Mouse (Mus musculus): ENCODE data around the gene Card14.

Card14 gene

DNA sequence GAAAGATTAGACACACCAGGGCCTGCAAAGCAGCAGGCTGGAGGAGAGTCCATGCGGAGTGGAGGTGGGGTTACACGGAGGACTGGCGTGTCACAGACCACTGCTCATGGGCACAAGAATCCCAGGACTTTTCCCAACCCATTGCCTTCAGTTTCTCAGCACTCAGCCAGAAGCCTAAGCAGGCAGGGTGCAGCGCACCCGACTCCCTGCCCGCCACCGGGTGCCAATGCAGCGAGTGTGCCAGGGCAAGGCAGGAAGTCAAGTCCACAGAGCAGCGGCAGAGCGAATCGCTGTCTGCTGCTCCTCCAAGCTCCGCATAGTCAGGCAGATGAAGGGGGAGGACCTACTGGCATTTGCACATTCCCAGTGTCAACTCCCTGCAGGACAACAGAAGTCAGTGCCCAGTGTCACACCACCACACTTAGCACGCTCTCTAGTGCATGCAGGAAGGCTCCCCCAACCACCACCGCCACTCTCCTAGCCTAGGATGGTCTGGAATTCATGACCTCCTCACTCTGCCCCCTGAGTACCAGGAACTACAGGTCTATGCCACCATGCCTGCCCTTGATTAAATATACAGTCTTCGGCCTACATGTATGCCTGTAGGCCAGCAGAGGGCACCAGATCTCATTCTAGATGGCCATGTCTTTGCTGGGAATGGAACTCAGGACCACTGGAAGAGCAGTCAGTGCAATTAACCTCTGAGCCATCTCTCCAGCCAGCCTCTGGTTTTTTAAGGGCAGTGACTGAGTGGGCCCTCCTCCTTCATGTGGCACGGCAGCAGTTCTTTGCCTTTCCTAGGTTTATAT is 2.5 kb upstream of the Card14 start:
- DNase-seq: peak; percentile 60

DNA sequence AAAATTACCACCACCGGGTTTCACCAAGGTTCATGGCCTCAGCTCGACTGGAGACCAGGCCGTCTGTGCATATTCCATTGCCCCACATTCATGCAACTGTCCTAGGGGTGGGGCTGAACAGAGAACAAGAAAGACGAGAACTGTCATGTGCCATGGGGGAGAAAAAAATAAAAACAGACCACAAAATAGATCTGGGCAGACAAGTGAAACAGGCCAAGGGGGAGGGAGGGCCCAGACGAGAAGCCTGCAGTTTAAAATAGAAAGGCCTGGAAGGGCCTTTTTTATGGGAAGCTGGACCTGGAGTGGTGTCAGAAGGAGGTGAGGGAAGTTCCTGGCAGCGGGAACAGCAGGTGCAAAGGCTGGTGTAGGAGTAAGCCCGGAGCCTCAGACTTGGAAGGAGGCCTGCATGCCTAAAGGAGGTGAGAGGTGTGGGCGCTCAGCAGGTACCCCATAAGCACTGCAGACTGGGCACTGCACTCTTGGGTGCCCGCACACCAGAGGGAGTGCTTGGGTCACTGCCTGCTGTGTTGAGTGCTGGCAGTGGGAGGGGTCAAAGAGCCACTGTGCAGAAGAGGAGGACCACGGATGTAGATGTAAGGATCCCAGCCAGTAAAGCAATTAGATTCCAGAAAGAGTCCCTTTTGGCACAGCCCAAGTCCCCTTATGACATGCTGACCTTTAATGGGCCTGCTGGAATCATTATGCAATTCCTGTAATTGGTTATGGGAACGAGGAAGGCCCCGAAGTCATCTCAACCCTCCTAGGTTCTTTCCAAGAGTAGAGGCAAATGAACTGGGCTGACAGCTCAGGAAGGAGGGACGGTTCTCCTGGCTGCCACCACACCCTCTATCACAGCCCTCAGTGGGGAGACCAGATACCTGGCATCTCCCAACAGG is 558 bp upstream of the Card14 start:
- no peak for DNase-seq

DNA sequence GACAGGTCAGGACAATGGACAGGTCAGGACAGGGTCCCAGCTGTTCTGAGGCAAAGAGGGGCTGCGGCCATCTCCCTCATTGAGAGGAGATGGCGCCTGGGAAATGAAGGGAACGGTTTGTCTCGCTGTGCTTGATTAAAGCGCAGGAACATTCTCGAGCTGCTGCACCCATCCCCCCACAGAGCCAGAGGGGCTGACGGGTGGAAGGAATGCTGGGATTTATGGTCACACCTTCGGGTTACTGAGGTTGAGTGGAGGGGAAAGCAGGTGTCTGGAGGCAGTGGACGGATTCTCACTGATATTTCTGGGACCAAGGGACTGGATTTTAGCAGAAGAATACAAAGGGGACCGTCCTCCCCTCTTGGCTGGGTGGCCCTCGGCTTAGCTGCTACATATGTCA is 348 bp downstream of the Card14 start:
- no peak for DNase-seq

DNA sequence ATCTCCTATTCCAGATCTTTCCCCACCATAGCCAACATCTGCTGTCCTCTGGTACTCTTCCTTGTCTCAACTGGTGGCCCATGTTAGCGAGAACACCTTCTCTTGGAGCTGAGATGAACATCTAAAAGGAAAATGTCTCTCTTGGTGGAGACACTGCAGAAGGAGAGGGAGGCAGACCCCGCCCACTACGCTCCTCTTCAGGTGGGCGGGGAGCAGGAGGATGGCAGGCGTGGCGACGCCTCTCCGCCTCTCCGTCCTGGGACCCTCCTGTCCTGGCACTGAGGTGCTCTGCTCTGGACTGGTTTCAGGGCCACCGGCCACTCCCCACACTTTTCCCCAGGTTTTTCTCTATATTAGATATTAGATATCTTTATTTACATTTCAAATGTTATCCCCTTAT is 3.1 kb downstream of the Card14 start:
- DNase-seq: no peak

DNA sequence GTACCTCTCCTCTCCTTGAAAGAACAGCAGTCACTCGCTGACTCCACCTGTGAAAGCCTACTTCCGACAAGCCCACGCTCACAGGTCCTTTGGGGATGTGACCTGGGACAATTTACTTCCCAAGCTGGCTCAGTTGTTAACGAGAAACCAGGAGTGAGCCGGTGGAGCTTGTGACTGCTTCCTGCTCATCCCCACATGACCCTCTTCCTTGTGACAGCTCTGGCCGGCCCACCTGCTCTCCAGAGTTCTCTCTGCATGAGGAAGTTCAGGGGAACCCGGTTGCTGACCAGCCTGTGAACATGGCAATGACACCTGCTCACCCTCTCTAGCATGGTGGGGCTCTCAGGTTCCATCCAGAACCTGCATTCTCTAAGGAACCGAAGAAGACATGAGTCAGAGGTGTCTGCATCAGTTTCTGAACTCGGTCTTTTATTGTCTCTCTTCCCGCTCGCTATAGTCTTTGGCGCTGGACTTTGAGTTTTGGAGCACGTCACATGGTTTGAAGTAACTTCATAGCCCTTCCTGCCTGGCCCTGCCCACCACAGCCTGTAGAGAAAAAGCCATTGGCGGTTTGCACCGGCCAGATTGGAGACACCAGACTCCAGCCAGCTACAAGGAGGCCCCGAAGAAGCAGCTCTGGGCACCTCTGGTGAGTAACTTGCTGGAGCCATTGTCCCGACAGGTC is 6.8 kb downstream of the Card14 start:
- DNase-seq: no peak

DNA sequence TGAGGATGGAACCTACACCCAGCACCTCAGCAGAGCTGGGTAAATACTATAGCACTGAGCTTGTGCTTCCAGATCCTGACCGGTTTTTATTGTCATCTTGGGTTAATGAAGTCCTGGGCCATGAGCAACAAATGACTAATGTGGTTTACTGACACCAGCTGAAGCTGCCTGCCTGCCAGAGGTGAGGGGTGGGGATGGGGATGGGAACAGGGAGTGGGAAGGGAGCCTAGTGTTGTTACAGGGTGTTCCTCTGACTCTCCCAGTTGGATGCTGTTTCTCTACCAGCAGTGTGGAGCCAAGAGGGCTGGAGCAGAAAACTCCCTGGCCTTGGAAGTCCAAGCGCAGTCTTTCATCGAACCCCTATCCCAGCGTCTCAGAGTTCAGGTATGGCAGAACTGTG is 9.2 kb downstream of the Card14 start:
- DNase-seq: no peak

DNA sequence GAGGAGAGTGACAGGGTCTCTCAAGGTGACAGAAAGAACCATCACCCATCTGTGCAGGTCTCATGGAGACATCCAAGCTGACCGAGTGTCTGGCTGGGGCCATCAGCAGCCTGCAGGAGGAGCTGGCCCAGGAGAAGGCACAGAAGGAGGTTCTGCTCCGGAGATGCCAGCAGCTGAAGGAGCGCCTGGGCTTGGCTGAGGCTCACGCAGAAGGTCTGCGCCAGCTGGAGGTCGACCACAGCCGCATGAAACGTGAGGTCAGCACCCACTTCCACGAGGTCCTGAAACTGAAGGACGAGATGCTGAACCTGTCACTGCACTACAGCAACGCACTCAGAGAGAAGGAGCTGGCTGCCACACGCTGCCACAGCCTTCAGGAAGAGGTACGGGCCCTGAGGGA is 15.0 kb downstream of the Card14 start:
- no peak for DNase-seq

DNA sequence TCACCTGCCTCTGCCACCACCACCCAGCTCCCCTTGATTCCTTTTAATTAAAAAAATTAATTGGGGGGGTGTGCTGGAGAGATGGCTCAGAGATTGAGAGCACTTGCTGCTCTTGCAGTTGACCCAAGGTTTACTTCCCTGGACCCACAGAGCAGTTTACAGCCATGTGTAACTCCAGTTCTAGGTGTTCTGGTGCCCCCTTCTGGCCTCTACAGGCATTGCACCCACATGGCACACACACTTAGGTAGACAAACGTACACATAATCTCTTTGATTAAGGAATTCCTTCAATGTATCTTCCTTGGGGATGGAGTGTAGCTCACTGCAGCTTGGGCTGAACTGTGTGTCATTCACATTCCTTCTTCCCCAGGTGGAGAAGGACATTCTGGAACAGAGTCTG is 17.5 kb downstream of the Card14 start:
- no peak for DNase-seq

DNA sequence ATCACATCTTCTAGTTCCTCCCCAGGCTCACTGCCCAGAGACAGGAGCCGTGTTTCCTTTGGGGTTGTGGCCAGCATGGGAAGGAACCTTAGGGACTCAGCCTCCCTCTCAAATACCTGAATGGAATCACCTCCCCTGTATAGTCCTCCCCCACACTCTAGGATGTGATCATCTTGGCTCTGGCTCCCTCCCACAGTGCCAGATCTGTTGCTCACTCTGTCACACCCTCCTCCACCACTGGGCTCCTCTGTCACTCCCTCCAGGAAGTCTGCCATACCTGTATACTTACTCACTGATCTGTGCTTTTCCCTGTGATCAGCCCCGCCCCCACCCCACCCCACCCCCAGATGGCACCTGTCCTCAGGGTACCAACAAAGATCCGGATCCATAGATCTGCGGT is 23.0 kb downstream of the Card14 start:
- no peak for DNase-seq

DNA sequence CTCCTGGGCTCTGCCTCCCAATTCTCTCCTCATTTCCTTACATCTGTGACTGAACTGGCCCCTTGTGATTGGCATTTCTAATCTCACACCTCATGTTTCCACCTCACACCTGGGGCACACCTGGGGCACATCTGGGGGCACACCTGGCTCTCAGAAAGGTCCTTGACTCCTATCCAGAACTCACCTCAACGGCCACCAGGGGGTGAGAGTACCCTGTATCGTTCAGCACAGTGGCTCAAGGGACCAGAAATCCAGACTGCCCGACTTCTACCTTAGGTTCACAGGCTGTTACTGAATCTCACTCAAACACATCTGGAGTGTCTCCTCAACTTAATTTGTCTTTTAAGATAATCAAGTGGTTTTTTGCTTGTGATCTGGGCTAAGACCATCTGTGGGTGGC is 24.4 kb downstream of the Card14 start:
- no peak for DNase-seq

DNA sequence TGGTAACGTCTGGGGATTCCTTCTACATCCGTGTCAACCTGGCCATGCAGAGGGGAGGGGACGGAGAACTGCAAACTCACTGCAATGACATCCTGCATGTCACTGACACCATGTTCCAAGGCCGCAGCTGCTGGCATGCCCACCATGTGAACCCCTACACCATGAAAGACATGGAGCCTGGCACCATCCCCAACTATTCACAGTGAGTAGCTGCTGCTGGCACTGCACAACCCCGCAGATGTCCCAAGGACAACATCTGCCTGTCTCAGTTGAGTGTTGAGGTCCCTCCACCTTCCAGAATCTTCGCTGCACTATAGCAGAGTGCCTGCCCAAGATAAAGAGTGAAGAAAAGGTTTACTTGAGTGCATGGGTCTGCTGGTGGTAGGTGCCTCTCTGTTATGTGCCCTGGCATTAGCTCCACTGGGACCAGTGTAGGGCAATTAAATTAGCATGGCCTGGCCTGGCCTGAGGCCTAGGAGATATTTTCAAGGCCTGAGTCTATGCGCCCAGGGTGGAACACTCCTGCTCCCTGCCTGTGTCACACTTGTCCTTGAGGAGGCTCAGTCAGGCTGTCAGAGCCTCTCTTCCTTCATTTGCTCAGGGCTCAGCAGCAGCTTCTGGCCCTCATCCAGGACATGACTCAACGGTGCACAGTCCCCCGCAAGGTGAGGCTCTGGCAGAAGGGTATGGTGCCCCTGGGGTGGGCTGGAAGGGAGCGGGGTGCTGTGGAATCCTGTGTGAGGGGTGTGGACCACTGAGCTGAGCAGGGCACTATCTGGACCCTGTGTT is 30.9 kb downstream of the Card14 start:
- DNase-seq: no peak

DNA sequence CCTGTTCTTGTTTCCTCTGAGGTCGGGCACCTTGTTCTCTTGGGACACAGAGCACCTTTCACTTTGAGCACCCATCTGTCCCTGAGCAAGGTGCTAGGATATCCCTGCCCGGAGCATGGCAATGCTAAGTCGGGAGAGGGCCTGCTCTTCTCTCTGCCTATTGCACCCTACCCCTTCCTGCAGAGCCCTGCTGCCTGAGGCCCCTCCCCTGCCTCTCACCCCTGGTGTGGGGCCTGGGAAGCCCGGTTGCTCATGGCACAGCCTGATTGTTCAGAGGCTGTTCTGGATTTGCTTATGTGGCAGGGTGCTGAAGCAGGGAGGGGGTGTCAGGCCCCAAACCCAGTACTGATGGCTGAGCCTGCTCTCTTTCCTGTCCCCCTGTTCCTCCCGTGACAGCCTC is 31.6 kb downstream of the Card14 start:
- no peak for DNase-seq

DNA sequence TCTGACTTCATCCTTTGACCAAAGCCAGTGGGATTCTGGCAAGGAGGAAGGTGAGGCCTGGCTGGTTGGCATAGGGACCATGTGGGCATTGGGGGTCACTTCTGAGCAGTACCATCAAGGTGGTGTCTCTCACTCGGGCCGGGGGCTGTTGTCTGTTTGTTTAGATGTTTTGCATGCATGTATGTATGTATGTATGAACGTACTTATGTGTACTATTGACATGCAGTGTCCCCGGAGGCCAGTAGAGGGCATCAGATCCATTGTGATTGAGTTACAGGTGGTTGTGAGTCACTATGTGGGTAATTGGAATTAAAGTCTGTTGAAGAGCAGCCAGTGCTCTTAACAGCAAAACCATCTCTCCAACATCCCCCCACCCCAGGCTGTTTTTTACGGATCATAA is 32.1 kb downstream of the Card14 start:
- peak; percentile 84 for DNase-seq

DNA sequence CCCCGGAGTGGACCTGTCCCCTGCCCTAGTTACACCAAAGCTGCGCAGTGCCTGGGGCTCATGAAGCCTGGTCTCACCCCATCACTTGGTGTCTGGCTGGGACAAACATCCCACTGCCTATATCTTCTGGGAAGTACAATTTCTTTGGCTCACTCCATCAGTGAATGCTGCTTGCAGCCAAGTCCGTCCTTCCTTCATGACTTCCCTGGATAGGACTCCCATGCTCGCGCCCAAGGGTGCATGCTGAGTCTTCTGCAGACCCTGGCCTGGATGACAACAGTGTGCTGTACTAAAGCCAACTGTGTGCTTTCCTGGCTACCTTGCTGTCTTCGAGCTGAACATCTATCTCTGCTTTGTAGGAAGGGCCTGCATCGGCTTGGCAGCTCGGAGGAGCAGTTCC is 36.6 kb downstream of the Card14 start:
- DNase-seq: no peak

DNA sequence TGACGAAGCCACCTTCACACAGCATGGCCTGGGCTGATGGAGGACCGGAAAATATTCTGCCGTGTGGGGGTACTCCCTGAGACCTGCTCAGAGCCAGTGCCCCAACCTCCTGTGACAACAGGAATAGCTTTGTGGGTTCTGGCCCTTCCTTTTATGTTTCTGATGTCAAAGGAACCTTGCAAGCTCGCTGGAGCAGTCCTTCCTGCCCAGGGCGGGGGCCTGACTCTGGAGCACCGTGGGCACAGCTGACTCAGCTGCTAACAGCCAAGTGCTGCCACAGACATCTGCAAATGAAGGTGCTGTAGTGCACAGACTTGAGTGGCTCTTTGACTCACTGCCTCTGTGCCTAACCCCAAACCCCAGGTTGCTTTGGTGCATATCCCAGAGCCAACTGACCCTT is 37.3 kb downstream of the Card14 start:
- peak; percentile 36 for DNase-seq

DNA sequence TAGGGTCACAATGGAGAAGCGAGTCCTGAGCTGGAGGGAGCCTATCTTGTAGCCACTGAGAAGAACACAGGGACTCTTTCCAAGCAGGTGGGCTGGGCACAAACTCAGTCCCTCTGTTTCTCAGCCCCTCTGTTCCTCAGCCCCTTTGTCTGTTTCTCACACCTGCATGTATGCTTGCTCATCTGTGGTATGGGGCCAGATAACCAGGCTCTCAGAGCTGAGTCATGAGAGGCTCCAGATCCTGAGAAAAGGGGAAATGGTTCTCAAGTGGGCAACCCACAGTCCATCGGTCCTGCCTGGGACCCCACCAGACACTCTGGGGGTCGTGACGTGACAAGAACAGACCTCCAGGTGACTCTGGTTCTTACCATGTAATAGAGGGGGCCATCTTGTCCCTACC is 39.6 kb downstream of the Card14 start:
- DNase-seq: no peak

DNA sequence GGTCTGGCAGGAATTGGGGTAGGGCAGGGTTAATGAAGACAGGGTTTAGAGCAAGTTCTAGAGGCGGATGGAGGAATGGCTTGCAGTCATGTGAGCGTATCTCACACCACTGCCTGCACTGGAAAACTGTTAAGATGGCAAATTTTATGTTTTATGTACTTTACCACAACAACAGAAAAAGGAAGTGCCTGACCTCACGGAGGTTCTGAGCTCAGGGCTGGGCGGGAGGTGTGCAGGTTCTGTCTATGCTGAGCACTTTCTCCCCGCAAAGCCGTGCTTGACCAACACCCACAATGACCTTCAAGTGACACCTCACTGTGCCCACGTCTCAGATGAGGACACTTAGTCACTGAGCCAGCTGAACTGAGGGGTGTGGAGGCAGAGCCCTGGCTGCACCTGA is 44.5 kb downstream of the Card14 start:
- no peak for DNase-seq

DNA sequence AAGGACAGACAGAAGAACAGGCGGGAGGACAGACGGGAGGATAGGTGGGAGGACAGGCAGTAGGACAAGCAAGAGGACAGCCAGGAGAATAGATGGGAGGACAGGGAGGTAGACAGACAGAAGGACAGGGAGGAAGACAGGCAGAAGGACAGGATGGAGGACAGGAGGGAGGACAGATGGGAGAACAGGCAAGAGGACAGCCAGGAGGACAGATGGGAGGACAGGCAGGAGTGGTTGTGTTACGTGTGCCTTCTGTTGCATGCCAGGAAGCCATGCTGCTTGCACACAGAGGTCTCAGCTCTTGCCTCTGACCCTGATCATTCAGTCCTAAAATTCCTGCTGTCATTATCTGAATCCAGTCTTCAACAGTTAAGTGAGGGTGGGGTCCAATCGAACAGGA is 46.4 kb downstream of the Card14 start:
- no peak for DNase-seq

DNA sequence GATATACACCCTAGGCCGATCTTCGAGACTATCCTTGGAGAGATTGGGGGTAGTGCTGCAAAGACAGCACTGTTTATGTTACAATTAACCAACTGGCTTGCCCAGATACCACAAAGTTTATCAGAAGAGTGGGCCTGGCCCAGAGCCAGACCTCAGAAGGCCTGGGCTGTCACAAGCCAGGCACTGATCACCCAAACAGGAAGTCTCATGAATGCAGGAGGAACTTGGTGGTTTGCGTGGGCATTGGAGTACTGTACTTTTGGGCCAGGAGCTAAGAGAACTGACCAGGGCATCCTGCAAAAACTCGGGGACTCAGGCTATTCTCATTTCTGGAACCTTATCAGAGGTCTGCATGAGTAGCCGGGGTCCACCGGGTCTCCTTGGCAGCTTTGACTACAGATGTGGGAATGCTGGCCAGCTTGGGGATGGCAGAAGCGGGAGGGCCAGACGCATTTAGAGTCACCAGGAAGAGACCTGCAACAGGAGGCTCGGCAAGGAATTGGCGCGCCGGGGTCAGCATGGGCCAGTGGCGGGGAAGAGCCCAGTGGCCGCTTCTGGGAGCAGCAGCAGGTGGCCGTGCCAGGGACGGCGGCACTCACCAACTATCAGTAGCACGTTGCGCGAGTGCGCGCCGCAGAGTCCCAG is 47.4 kb downstream of the Card14 start:
- DNase-seq: no peak

DNA sequence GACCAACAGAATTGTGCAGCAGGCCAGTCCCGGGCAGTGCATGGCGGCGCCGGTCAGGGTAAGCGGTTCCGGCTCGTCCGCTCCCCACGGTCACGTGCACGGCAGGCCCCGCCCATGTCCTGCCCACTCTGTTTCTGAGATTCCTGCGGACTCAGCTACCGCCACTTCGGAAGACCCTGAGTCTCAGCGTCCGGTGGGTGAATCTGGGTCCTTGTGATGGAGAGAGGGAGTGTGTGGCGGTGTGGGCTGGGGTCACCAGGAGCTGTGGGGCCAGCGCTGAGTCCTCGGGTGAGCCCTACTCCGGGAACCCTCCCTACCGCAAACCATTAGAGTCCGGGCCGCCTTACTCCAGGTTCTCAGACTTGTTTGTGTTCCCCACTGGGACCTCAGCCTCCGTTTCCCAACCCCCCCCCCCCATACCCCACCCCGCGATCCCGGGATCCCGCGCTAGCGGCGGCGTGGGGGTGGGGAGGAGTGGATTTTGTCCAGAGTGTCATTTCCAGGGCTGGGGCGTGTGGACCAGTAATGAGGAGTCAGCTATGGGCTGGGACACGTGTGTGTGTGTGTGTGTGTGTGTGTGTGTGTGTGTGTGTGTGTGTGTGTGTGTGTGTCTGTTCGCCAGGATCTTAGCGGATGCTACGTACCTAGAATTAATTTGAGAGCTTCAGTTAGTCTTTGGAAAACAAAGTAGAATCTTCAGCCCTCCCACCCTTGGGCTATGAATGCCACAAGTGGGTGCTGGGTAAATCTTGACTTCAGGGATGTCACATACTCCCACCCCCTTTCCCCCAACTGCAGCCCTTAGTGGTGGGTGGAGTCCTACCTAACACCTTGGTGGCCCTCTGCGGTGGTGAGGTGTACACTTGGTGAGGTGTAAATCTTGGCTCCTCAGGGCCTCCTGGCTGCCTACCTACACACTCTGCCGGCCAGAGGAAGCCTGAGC is 48.1 kb downstream of the Card14 start, which contains the start of the genes Sgsh and Slc26a11:
TSS of gene Sgsh (minus strand) at position 94 of the 943 bp plus-strand sequence.
TSS of gene Slc26a11 (plus strand) at position 115 of the 943 bp plus-strand sequence.
- peak; percentile 73 for DNase-seq

DNA sequence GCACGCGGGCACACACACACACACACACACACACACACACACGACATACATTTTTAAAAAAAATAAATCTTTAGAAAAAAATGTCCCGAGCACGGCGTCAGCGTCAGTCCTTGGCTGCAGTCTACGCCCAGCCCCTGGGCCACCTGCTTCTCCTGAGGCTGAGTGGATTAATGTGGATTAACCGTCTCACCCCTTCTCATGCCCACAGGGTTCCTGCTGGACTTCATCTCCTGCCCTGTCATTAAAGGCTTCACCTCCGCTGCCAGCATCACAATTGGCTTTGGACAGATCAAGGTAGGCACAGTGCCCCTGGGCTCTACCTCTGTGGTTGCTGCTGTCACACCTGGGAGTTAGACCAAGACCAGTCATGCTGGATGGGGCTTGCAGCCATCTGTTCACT is 51.5 kb downstream of the Card14 start:
- DNase-seq: no peak

All from thymus, postnatal 14 days (tissue).